Mouse (Mus musculus) CH12.LX (cell line): ENCODE measurements around the gene Cckbr. TPM values are rescaled to one million over a fixed set of nuclear protein-coding genes. Genes with fewer than 3 reads are reported as not detected.

Experiments
- DNase-seq: peaks from one replicate; pipeline ENCODE4 v3.0.0-alpha.2; 2013; ENCODE audit errors: extremely low read depth
- H3K27ac ChIP-seq: 2 replicates; pipeline ENCODE4 v1.5.1; 2012; ENCODE audit warnings: low read depth, mild to moderate bottlenecking, control low read depth, moderate library complexity; ENCODE audit not compliant: insufficient read depth
- H3K27me3 ChIP-seq: replicated peaks from 2 replicates; pipeline ENCODE3; 2012; ENCODE audit warnings: inconsistent platforms
- H3K36me3 ChIP-seq, 2 experiments: replicated peaks in 1 of 2; 2 replicates each; pipeline versions ENCODE3 to v1.6.1; 2012; ENCODE audit warnings: inconsistent platforms in 1 of 2, low read length in 1 of 2, mild to moderate bottlenecking in 1 of 2, mixed read lengths in 1 of 2, moderate library complexity in 1 of 2; ENCODE audit not compliant: control insufficient read depth in 1 of 2, insufficient read depth in 1 of 2
- H3K4me1 ChIP-seq, 2 experiments: 2 replicates each; pipeline ENCODE4 v1.6.1; 2012; ENCODE audit warnings: inconsistent platforms in 1 of 2, moderate library complexity in 1 of 2; ENCODE audit not compliant: insufficient read depth in 2 of 2, control insufficient read depth in 1 of 2
- H3K4me2 ChIP-seq: 2 replicates; pipeline ENCODE4 v1.6.1; 2012; ENCODE audit warnings: low read depth, mild to moderate bottlenecking, control low read depth; ENCODE audit not compliant: poor library complexity, insufficient read depth, severe bottlenecking
- H3K4me3 ChIP-seq, 3 experiments: fragments of 150-350 bp in 1 of 3; sonication (generic) in 1 of 3; replicated peaks in 1 of 3; 2 replicates each; pipeline versions ENCODE3 to v1.5.1; 2011 to 2012; ENCODE audit warnings: low read depth in 2 of 3, low read length in 2 of 3, mild to moderate bottlenecking in 2 of 3, moderate library complexity in 2 of 3, control low read depth in 1 of 3, improper control_type of control experiment in 1 of 3, inconsistent platforms in 1 of 3, mixed read lengths in 1 of 3; ENCODE audit not compliant: poor library complexity in 1 of 3
- H3K79me2 ChIP-seq: replicated peaks from 2 replicates; pipeline ENCODE4 v1.6.1; 2012; ENCODE audit warnings: mild to moderate bottlenecking, moderate library complexity; ENCODE audit not compliant: control insufficient read depth, poor library complexity, insufficient read depth, severe bottlenecking; ENCODE audit errors: extremely low read depth
- H3K9ac ChIP-seq: 2 replicates; pipeline ENCODE4 v1.6.1; 2012; ENCODE audit warnings: low read depth, mild to moderate bottlenecking, control low read depth, moderate library complexity; ENCODE audit not compliant: insufficient read depth
- H3K9me3 ChIP-seq: replicated peaks from 2 replicates; pipeline ENCODE3; 2012; ENCODE audit warnings: low read length, inconsistent platforms, mixed read lengths
- CHD1 ChIP-seq: IDR thresholded peaks from 2 replicates; pipeline ENCODE4 v1.6.1; 2012; ENCODE audit warnings: low read depth, low read length, improper control_type of control experiment, inconsistent platforms
- E2F4 ChIP-seq: IDR thresholded peaks from 2 replicates; pipeline ENCODE4 v1.6.1; 2011; ENCODE audit warnings: low read depth, low read length, improper control_type of control experiment; ENCODE audit not compliant: insufficient replicate concordance
- ELF1 ChIP-seq: IDR thresholded peaks from 2 replicates; pipeline ENCODE4 v1.6.1; 2014; ENCODE audit warnings: low read depth, mild to moderate bottlenecking, inconsistent platforms, low read length, improper control_type of control experiment
- ETS1 ChIP-seq: conservative IDR thresholded peaks from 2 replicates; pipeline ENCODE4 v1.6.1; 2012; ENCODE audit warnings: low read depth, mild to moderate bottlenecking, inconsistent platforms, low read length, improper control_type of control experiment, moderate library complexity
- GABPA ChIP-seq: IDR thresholded peaks from 2 replicates; pipeline ENCODE4 v1.6.1; 2012; ENCODE audit warnings: low read depth, low read length, improper control_type of control experiment, inconsistent platforms; ENCODE audit not compliant: insufficient replicate concordance
- HCFC1 ChIP-seq: IDR thresholded peaks from 2 replicates; pipeline ENCODE4 v1.6.1; 2012; ENCODE audit warnings: low read depth, mild to moderate bottlenecking, inconsistent platforms, low read length, improper control_type of control experiment
- IRF4 ChIP-seq: IDR thresholded peaks from 2 replicates; pipeline ENCODE4 v1.6.1; 2014; ENCODE audit warnings: low read depth, mild to moderate bottlenecking, inconsistent platforms, low read length, improper control_type of control experiment
- NRF1 ChIP-seq: IDR thresholded peaks from 2 replicates; pipeline ENCODE4 v1.6.1; 2014; ENCODE audit warnings: low read depth, mild to moderate bottlenecking, inconsistent platforms, low read length, improper control_type of control experiment, moderate library complexity
- PAX5 ChIP-seq: IDR thresholded peaks from 2 replicates; pipeline ENCODE4 v1.6.1; 2012; ENCODE audit warnings: low read length, inconsistent platforms, mixed read lengths
- TCF12 ChIP-seq: IDR thresholded peaks from 2 replicates; pipeline ENCODE4 v1.6.1; 2014; ENCODE audit warnings: low read depth, mild to moderate bottlenecking, inconsistent platforms, low read length, improper control_type of control experiment
- UBTF ChIP-seq: IDR thresholded peaks from 2 replicates; pipeline ENCODE4 v1.6.1; 2012; ENCODE audit warnings: low read depth, mild to moderate bottlenecking, inconsistent platforms, low read length, improper control_type of control experiment, moderate library complexity
- USF1 ChIP-seq: IDR thresholded peaks from 2 replicates; pipeline ENCODE4 v1.6.1; 2014; ENCODE audit warnings: low read depth, mild to moderate bottlenecking, inconsistent platforms, low read length, improper control_type of control experiment
- ZMIZ1 ChIP-seq: IDR thresholded peaks from 2 replicates; pipeline ENCODE4 v1.6.1; 2012; ENCODE audit warnings: low read depth, mild to moderate bottlenecking, inconsistent platforms, low read length, improper control_type of control experiment
- ZNF384 ChIP-seq: IDR thresholded peaks from 2 replicates; pipeline ENCODE4 v1.6.1; 2012; ENCODE audit warnings: low read depth, low read length, improper control_type of control experiment, inconsistent platforms
- dilution Hi-C: fragments of 300-500 bp; cut with MboI; formaldehyde crosslinking; loops from 2 replicates; pipeline ENCODE4 v1.14.3; 2020; ENCODE audit warnings: low sequenced_read_pairs; ENCODE audit not compliant: extremely low pct_unique_long_range_greater_than_20kb, extremely low pct_ligation_motif_present
- in situ Hi-C: fragments of 300-500 bp; cut with MboI; formaldehyde crosslinking; loops from 3 replicates; pipeline ENCODE4 v1.14.3; 2019; ENCODE audit warnings: low sequenced_read_pairs, low pct_ligation_motif_present, low pct_unique_long_range_greater_than_20kb, mixed read lengths
- polyA plus RNA-seq: library from polyadenylated mRNA; unstranded; fragments of >175 nt; gene quantifications from 2 replicates; pipeline ENCODE4 v1.2.1, GENCODE M21; 2012; ENCODE audit warnings: low read depth; ENCODE audit not compliant: insufficient read length
- total RNA-seq, 2 experiments: library from RNA; depleted of rRNA; stranded (reverse); fragments of 300-350 nt in 1 of 2; fragments of >200 nt in 1 of 2; gene quantifications; 2 replicates each; pipeline ENCODE4 v1.2.3; 2012 to 2014

Gene Cckbr
- total and polyA plus RNA-seq, 3 experiments = not detected

DNA sequence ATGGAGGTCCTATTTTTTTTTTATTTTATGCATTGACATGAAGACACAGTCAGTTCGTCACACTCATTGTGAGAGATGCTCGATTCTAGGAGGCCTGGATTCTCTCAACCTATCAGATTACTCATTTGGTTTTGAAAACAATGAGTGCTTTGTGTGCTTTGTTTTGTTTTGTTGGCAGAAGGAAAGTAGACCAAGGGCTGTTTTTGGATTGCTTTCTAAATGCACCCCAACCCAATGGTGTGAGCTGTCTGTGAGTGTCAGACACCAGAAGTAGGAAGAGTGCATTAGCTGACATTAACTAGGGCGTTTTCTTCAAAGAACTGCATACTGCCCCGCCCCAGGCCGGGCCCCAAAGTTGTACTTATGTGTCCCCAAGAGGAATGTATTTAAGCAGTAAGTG, 54.5 kb downstream of the Cckbr start:
- TF ChIP-seq ZNF384 = no peak
- Histone ChIP-seq H3K27ac (no peak overlapping the region), H3K27me3 (no peaks in the 10 kb centered on the region), H3K9me3 (no peaks in the 10 kb centered on the region), H3K36me3 (no peaks in the 10 kb centered on the region), H3K4me3 (no peak overlapping the region), H3K79me2 (no peaks in the 10 kb centered on the region), H3K9ac (no peak overlapping the region), H3K4me1 (peaks cover 0 to 11% of the 10 kb centered on the region in 2 experiments; a peak in 2 of 4 replicates), H3K4me2 (no peak overlapping the region)
- DNase-seq = no peak
- dilution Hi-C loops = no loop called here
- in situ Hi-C loops = no loop called here

DNA sequence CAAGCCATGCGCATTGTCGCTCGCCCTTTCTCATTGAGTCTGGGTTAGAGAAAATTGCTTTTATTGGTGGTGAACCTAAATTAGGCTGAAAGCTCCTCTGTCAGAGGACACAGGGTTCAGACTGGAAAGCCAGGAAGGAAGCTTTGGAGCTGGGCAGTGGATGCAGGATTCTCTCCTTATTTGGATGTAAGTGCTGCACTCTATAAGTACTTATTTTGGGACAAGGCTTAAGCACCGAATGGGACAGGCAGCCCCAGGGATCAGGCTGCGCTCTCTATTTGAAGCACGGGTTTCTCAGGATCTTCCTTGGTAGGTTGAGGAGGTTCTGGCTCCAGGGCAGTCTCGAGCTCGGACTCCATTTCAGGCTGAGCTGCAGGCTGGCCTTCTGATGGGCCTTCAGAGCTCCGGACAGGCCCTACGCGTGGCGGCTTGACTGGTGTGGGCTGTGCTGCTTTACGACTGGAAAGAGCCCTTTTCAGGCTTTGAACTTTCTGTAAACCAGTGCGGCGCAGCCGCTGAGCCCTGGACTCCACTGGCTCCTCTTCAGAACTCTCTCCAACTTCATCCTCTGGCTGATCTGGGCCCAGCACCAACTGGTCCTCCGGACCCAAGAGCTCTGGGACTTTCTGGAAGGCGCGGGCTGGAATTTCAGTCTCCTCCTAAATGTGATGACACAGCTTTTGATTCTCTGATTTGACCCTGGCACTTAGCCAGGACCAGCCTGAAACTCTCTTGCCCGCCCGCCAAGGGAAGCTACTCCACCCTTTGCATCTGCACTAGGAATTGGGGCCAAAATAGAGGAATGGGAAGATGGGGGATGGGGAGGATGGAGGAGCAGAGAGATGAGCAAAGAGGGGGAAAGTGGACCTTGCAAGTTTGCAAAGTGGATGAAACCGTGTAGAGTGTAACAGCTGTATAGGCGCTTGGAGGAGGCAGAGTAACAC, 55.3 kb downstream of the Cckbr start:
- no peaks in the 10 kb centered on the region for H3K36me3 ChIP-seq
- in situ Hi-C loops (no loop called here), dilution Hi-C loops (no loop called here)
- H3K9me3 ChIP-seq = no peaks in the 10 kb centered on the region
- H3K27ac ChIP-seq = no peak overlapping the region
- H3K4me2 ChIP-seq = no peak overlapping the region
- H3K79me2 ChIP-seq = no peaks in the 10 kb centered on the region
- no peak for TF ChIP-seq TCF12
- TF ChIP-seq, all 38 proteins: peak for 0
- Histone ChIP-seq H3K4me1 (peaks cover 0 to 7% of the 10 kb centered on the region in 2 experiments; a peak in 2 of 4 replicates), H3K4me3 (no peak overlapping the region), H3K27me3 (no peaks in the 10 kb centered on the region), H3K9ac (no peak overlapping the region)
- DNase-seq = no peak

DNA sequence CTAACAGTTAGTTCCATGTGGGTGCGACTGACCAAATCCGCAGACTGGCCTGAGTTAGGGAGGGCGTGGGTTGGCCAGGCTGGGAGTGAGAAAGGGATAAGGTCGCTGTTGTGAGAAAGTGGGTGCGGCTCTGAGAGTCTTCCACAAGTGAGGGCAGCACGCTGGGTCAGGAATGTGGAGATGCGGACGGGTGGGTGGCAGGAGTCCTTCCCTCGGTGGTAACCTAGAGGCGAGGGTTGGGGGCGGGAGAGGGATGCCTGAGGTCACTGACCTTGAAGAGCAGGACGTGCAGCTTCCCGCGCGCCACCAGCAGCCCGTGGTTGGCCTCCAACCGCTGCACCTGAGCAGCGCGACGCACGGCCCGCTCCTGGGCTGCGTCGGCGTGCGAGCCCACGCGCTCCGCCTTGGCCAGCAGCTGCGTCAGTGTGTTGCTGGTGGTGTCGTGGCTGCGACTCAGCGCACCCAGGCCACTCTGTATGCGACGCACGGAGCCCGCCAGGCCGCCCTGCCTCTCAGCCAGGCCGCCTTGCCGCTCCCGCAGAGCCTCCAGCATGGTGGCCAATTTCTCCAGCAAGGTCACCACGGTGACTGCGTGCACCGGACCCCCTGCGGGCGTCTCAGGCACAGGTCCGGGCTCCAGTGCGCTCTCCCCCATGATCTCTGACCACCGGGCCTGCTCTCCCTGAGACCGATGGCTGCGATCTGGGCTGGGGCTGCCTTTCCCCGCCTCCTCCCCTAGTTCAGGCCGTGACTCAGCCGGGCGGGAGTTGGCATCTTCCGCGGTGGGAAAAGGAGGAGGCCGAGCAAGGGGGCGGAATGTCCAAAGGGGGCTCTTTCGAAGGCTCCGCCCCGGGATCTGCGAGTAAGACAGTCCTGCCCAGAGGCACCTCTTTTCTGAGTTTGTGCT, 56.2 kb downstream of the Cckbr start, which contains the start of gene Cavin3:
Gene Cavin3, minus strand, starts transcription at position 796 of the 907 bp plus-strand sequence.
- no peak for TF ChIP-seq ZMIZ1
- no peak for TF ChIP-seq NRF1
- no peak for TF ChIP-seq ZNF384
- no peak for TF ChIP-seq USF1
- TF ChIP-seq ELF1 = no peak
- no peak for TF ChIP-seq E2F4
- TF ChIP-seq HCFC1 = no peak
- no peak for TF ChIP-seq UBTF
- no peak for TF ChIP-seq PAX5
- no peak for TF ChIP-seq ETS1
- no peak for TF ChIP-seq CHD1
- no peak for TF ChIP-seq IRF4
- no peak for TF ChIP-seq GABPA
- dilution Hi-C loops = no loop called here
- H3K79me2 ChIP-seq = no peaks in the 10 kb centered on the region
- in situ Hi-C loops = no loop called here
- H3K27me3 ChIP-seq = no peaks in the 10 kb centered on the region
- no peak within 1 kb of the TSS for H3K4me3 ChIP-seq
- H3K4me1 ChIP-seq = peaks cover 0 to 4% of the 10 kb centered on the region in 2 experiments; a peak in 2 of 4 replicates
- H3K9ac ChIP-seq = no peak within 1 kb of the TSS
- H3K4me2 ChIP-seq = no peak within 1 kb of the TSS
- no peak for DNase-seq
- no peaks in the 10 kb centered on the region for H3K9me3 ChIP-seq
- no peak within 1 kb of the TSS for H3K27ac ChIP-seq
- H3K36me3 ChIP-seq = no peaks in the 10 kb centered on the region
